ENCODE assay signal across 14 mouse cellular contexts in the genomic region with DNA sequence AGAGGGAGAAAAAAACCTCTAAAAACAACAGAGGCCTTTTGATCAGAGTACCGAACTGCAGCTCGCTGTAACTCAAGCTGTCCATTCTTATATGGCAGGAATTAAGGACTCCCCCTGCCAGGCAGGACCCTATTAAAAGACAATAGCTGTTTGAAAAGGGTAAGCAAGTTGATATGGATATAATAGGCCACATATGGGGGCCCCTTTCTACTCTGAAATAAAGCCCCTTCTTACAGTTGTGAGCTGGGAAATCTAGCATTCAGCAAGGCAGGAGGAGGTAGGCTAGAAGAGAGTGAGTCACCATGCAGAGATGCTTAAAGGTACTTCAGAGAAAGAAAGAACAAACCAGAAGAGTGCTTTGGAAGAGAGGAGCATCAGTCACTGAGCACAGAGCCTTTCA. TPM values are rescaled to one million over a fixed set of nuclear protein-coding genes. Genes with fewer than 3 reads are reported as not detected.
DNase-seq lines count a peak whose midpoint lies in the region; ATAC-seq and TF ChIP-seq lines count a peak whose summit lies in the region.
"Had no signal": no experiment of that assay in that cellular context is flagged by ENCODE, and none has a peak within 500 bp of the region (broad histone marks: within the 10 kb centered on the region; RNA-seq: fewer than 3 reads in every experiment).

No protein-coding gene starts in this region.

- no peak overlapping the region for H3K4me3 ChIP-seq in kidney, embryonic 15.5 days (replicated peaks)
- H3K4me3 ChIP-seq in hindbrain, embryonic 10.5 days: no peak overlapping the region
- no peak overlapping the region for H3K4me3 ChIP-seq in midbrain, embryonic 16.5 days (ENCODE audit: low read depth, low read length)
- H3K4me3 ChIP-seq in cerebellum, adult 2 months (replicated peaks; ENCODE audit: insufficient read depth, low read depth, low read length): no peak overlapping the region
- no peak overlapping the region for H3K4me3 ChIP-seq in liver, embryonic 11.5 days (ENCODE audit: low read depth, low read length)
- H3K4me3 ChIP-seq: limb, embryonic 15.5 days; stomach, embryonic 15.5 days had no signal

- no peak for TF ChIP-seq POLR2A in cerebellum, adult 2 months (IDR thresholded peaks at IDR 0.05; ENCODE audit: borderline replicate concordance, insufficient read depth, low read length)

- no peaks in the 10 kb centered on the region for H3K36me3 ChIP-seq in kidney, embryonic 15.5 days
- no peaks in the 10 kb centered on the region for H3K36me3 ChIP-seq in hindbrain, embryonic 10.5 days
- H3K36me3 ChIP-seq in midbrain, embryonic 16.5 days (ENCODE audit: control insufficient read depth, insufficient read depth, low read length): no peaks in the 10 kb centered on the region
- no peaks in the 10 kb centered on the region for H3K36me3 ChIP-seq in liver, embryonic 11.5 days (ENCODE audit: control insufficient read depth, insufficient read depth, low read length)
- H3K36me3 ChIP-seq: limb, embryonic 15.5 days; stomach, embryonic 15.5 days had no signal

- H3K27me3 ChIP-seq in kidney, embryonic 15.5 days: no peaks in the 10 kb centered on the region
- no peaks in the 10 kb centered on the region for H3K27me3 ChIP-seq in hindbrain, embryonic 10.5 days (ENCODE audit: insufficient read depth, poor library complexity, severe bottlenecking)
- no peaks in the 10 kb centered on the region for H3K27me3 ChIP-seq in midbrain, embryonic 16.5 days (ENCODE audit: control insufficient read depth, insufficient read depth, low read depth, low read length)
- no peaks in the 10 kb centered on the region for H3K27me3 ChIP-seq in cerebellum, adult 2 months (ENCODE audit: control insufficient read depth, insufficient read depth, low read length)
- no peaks in the 10 kb centered on the region for H3K27me3 ChIP-seq in liver, embryonic 11.5 days (replicated peaks; ENCODE audit: control insufficient read depth, insufficient read depth, low read length)
- H3K27me3 ChIP-seq: limb, embryonic 15.5 days; stomach, embryonic 15.5 days had no signal

- no peaks in the 10 kb centered on the region for H3K9me3 ChIP-seq in kidney, embryonic 15.5 days (replicated peaks)
- H3K9me3 ChIP-seq in hindbrain, embryonic 10.5 days: no peaks in the 10 kb centered on the region
- no peaks in the 10 kb centered on the region for H3K9me3 ChIP-seq in midbrain, embryonic 16.5 days (replicated peaks; ENCODE audit: control insufficient read depth, low read length, poor library complexity, severe bottlenecking)
- H3K9me3 ChIP-seq in liver, embryonic 11.5 days (ENCODE audit: control insufficient read depth, low read length): no peaks in the 10 kb centered on the region
- H3K9me3 ChIP-seq: limb, embryonic 15.5 days; stomach, embryonic 15.5 days had no signal

- no peak overlapping the region for H3K4me2 ChIP-seq in kidney, embryonic 15.5 days
- no peak overlapping the region for H3K4me2 ChIP-seq in midbrain, embryonic 16.5 days (ENCODE audit: low read length)
- no peak overlapping the region for H3K4me2 ChIP-seq in liver, embryonic 11.5 days
- H3K4me2 ChIP-seq: limb, embryonic 15.5 days; stomach, embryonic 15.5 days had no signal

- H3K27ac ChIP-seq in kidney, embryonic 15.5 days: peak overlapping the region; percentile 61
- H3K27ac ChIP-seq in hindbrain, embryonic 10.5 days: peak overlapping the region; percentile 79
- peak overlapping the region; percentile 67 for H3K27ac ChIP-seq in midbrain, embryonic 16.5 days (ENCODE audit: low read length)
- H3K27ac ChIP-seq in cerebellum, adult 2 months (ENCODE audit: insufficient read depth, low read length): no peak overlapping the region
- no peak overlapping the region for H3K27ac ChIP-seq in liver, embryonic 11.5 days (ENCODE audit: low read depth, low read length)
- H3K27ac ChIP-seq: limb, embryonic 15.5 days; stomach, embryonic 15.5 days had no signal

- WGBS in kidney, embryonic 15.5 days: 15% methylated on average over 2 of the region's 2 CpGs
- 9% methylated on average over 2 of the region's 2 CpGs for WGBS in hindbrain, embryonic 10.5 days
- 11% methylated on average over 2 of the region's 2 CpGs for WGBS in midbrain, embryonic 16.5 days
- 49% methylated on average over 2 of the region's 2 CpGs for WGBS in cerebellum, adult 2 months
- WGBS in liver, embryonic 11.5 days: 71% methylated on average over 2 of the region's 2 CpGs

- no peak for DNase-seq in kidney, adult 18-20 months
- peak; percentile 10 for DNase-seq in embryo, embryonic 9.5 days (ENCODE audit: extremely low spot score)
- DNase-seq in hindbrain, embryonic 10.5 days (ENCODE audit: low spot score): no peak
- DNase-seq in cerebellum, adult 2 months: no peak
- no peak for DNase-seq in ovary, postnatal 10 days (ENCODE audit: low spot score)
- DNase-seq in liver, embryonic 11.5 days (ENCODE audit: low spot score): no peak
- DNase-seq: gastrocnemius, postnatal 14 days; heart, postnatal 36 days; kidney, postnatal 4 days; right cerebral cortex, adult 18-20 months had no signal

- 0 out of 2 replicates have a peak, but pooled peaks have one; percentile 29 for ATAC-seq in kidney, embryonic 15.5 days (replicated peaks; ENCODE audit: low FRiP score)
- ATAC-seq in midbrain, embryonic 16.5 days: peak; percentile 69
- ATAC-seq in liver, embryonic 11.5 days (replicated peaks; ENCODE audit: low FRiP score): no peak

- H3K4me1 ChIP-seq in kidney, embryonic 15.5 days: peaks cover 18% of the 10 kb centered on the region
- peaks cover 35% of the 10 kb centered on the region for H3K4me1 ChIP-seq in hindbrain, embryonic 10.5 days (replicated peaks)
- peaks cover 16% of the 10 kb centered on the region for H3K4me1 ChIP-seq in midbrain, embryonic 16.5 days (ENCODE audit: control insufficient read depth, insufficient read depth, low read length)
- H3K4me1 ChIP-seq in cerebellum, adult 2 months (ENCODE audit: control insufficient read depth, insufficient read depth, low read length): peaks cover 4% of the 10 kb centered on the region
- H3K4me1 ChIP-seq in liver, embryonic 11.5 days (replicated peaks; ENCODE audit: control insufficient read depth, insufficient read depth, low read length): no peaks in the 10 kb centered on the region
- H3K4me1 ChIP-seq: stomach, embryonic 15.5 days had no signal

- no peak for TF ChIP-seq CTCF in cerebellum, adult 2 months (IDR thresholded peaks at IDR 0.05; ENCODE audit: borderline replicate concordance, insufficient read depth, low read depth, low read length)

- no peak overlapping the region for H3K9ac ChIP-seq in kidney, embryonic 15.5 days
- no peak overlapping the region for H3K9ac ChIP-seq in midbrain, embryonic 16.5 days (ENCODE audit: low read depth, low read length)
- H3K9ac ChIP-seq in liver, embryonic 11.5 days (ENCODE audit: low read depth, low read length): no peak overlapping the region
- H3K9ac ChIP-seq: limb, embryonic 15.5 days; stomach, embryonic 15.5 days had no signal

RNA-seq across cellular contexts. Expression of gene 1110051M20Rik, which starts 44.8 kb away (rescaled TPM):
- 56.0 and 65.7 TPM in 2 replicates for polyA plus RNA-seq in kidney, embryonic 15.5 days (2015; fragmentation: Nextera tagmentation; extraction: Ambion mirVana)
- polyA plus RNA-seq in hindbrain, embryonic 10.5 days (2016; fragmentation: Nextera tagmentation; extraction: Ambion mirVana): 86.4 and 96.7 TPM in 2 replicates
- polyA plus RNA-seq in midbrain, embryonic 16.5 days (2015; fragmentation: Nextera tagmentation; extraction: Ambion mirVana): 173 and 178 TPM in 2 replicates
- polyA plus RNA-seq in cerebellum, adult 2 months (2012; rRNA removed): 103 and 106 TPM in 2 replicates
- polyA plus RNA-seq in liver, embryonic 11.5 days (2014; fragmentation: Nextera tagmentation; extraction: Ambion mirVana): 23.7 and 24.8 TPM in 2 replicates

RNA-seq across cellular contexts. Expression of gene Lrp4, which starts 57.6 kb away (rescaled TPM):
- polyA plus RNA-seq in kidney, embryonic 15.5 days (2015; fragmentation: Nextera tagmentation; extraction: Ambion mirVana): 9.3 and 9.5 TPM in 2 replicates
- polyA plus RNA-seq in hindbrain, embryonic 10.5 days (2016; fragmentation: Nextera tagmentation; extraction: Ambion mirVana): 6.4 and 7.6 TPM in 2 replicates
- polyA plus RNA-seq in midbrain, embryonic 16.5 days (2015; fragmentation: Nextera tagmentation; extraction: Ambion mirVana): 3.6 and 5.0 TPM in 2 replicates
- 5.5 and 5.9 TPM in 2 replicates for polyA plus RNA-seq in cerebellum, adult 2 months (2012; rRNA removed)
- polyA plus RNA-seq in liver, embryonic 11.5 days (2014; fragmentation: Nextera tagmentation; extraction: Ambion mirVana): 1.7 and 1.9 TPM in 2 replicates

Comparison
In these comparisons a context has a peak if more than half of its experiments do, and no peak if none do; other contexts are left out.
1. H3K27ac ChIP-seq: peak in kidney, embryonic 15.5 days (single experiment), hindbrain, embryonic 10.5 days (single experiment) and midbrain, embryonic 16.5 days (single experiment); none in cerebellum, adult 2 months (single experiment) and liver, embryonic 11.5 days (single experiment).